Mouse (Mus musculus) gastrocnemius, adult 2 months (tissue): ENCODE results near the gene Ndel1. TPM values are rescaled to one million over a fixed set of nuclear protein-coding genes. Genes with fewer than 3 reads are reported as not detected.

ENCODE experiments used
- DNase-seq: peaks from one replicate; pipeline ENCODE4 v3.0.0; 2022
- H3K27ac ChIP-seq: fragments of 200-600 bp; 2 replicates; pipeline ENCODE4 v1.8.1; 2022; ENCODE audit warnings: mild to moderate bottlenecking
- H3K4me3 ChIP-seq: fragments of 200-600 bp; 2 replicates; pipeline ENCODE4 v1.8.1; 2022; ENCODE audit warnings: mild to moderate bottlenecking, moderate library complexity
- CTCF ChIP-seq: fragments of 200-600 bp; IDR thresholded peaks from 2 replicates; pipeline ENCODE4 v1.8.1; 2022; ENCODE audit warnings: antibody characterized with exemption, mild to moderate bottlenecking, moderate library complexity
- intact Hi-C: fragments of 180-260 bp; cut with DNase I; formaldehyde crosslinking; loops from one replicate; pipeline ENCODE4 v1.15.1; 2025
- total RNA-seq, 2 experiments: library from RNA; stranded (reverse); gene quantifications; 2 replicates each; pipeline ENCODE4 v1.2.3; 2021

Ndel1 gene
- total RNA-seq, 2 experiments from 2014 or later = 82.3 to 82.4 TPM

DNA sequence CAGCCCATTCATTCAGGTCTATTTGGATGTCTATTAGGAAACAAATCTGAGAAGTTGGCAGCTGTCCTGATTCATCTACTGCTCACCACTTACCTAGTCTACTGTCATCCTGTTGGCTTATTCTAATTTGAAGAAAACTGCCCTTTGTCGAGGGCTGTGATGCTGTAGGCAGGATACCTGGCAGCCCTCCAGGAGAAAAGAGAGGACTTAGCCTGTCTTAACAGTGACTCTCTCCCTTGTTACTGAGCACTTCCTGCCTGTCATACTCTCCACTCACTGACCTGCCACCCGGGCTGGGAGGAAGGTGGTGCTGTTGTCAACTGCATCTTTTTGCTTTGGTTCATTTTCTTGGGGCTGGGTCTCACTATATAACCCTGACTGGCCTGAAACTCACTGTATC, 19.0 kb upstream of the Ndel1 start:
- DNase-seq = no peak
- TF ChIP-seq CTCF = no peak
- Histone ChIP-seq H3K4me3 (no peak overlapping the region), H3K27ac (no peak overlapping the region)
- intact Hi-C loops = no loop called here

DNA sequence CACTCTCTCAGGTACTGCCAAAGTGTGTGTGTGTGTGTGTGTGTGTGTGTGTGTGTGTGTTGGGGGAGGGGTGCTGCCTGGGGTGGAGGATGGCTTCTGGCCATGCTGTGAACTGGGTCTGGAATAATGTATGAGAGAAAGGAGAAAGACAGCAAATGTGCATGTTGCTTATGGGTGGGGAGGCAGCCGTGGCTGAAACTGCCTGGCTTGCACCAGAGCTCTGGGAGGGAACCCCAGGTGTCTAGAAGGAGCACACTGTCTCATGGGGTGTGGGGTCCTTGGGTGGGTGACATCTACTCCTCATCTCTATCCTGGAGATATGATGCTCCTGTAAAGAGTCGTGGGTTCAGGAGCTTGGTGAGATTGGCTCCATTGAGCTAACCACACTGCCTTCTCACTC, 17.0 kb upstream of the Ndel1 start:
- Histone ChIP-seq H3K27ac (no peak overlapping the region), H3K4me3 (no peak overlapping the region)
- DNase-seq = no peak
- TF ChIP-seq CTCF = no peak
- intact Hi-C loops = no loop called here

DNA sequence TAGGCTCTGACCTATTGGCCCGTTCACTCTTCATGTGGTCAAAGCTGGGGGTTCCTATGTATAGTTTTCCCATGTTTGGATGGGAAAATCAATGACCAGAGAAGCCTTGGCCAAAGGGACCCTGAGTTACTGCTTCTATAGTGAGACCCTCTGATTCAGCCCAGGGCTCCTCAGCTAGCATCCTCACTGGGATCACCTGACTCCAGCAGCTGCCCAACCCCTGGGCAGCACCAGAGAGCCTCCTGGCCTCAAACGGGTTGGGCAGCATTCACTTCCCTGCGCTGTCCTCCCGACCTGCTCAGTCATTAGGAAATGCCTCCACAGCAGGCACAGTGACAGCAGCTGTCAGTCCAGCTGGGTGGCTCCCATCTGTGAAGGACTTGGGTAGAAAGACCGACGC, 16.6 kb upstream of the Ndel1 start, which contains the start of gene Rnf222:
Gene Rnf222, plus strand, starts transcription at position 301 of the 400 bp plus-strand sequence.
- TF ChIP-seq CTCF = no peak
- H3K4me3 ChIP-seq = no peak within 1 kb of the TSS
- intact Hi-C loops = no loop called here
- no peak within 1 kb of the TSS for H3K27ac ChIP-seq
- no peak for DNase-seq

DNA sequence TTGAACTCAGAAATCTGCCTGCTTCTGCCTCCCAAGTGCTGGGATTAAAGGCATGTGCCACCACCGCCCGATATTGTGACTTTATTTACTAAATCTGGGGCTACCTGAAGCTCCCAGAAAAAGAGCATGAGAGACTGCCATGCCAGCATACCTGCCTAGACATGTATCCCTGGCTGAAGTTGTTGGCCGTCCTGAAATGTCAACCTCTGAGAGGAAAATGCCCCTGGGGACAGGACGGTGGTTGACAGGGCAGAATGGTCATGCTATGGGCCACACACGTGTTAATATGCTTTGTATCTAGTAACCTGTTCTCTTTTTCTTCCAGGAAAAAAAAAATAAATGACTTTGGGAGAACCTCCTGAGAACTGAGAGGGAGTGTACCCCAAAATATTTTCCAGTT, 14.4 kb upstream of the Ndel1 start:
- no peak for DNase-seq
- Histone ChIP-seq H3K27ac (no peak overlapping the region), H3K4me3 (no peak overlapping the region)
- intact Hi-C loops = no loop called here
- no peak for TF ChIP-seq CTCF

DNA sequence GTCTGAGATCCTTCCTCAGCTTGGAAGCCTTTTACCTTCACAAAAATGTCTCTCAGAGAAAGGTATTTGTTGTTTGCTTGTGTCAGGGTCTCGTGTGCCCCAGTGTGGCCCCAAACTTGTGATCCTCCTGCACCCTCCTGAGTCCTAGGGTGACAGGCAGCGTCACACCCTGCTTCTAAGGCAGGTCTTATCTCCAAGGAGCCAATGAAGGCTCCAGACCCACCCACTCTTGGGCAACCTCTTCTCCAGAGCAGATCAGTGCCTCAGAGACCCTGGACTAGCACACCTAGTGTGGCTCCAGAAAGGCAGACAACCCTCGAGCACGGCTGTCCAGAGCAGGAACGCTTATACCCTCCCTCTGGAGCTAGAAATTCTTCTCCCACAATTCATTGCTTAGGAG, 12.7 kb upstream of the Ndel1 start:
- intact Hi-C loops = no loop called here
- DNase-seq = no peak
- no peak overlapping the region for H3K27ac ChIP-seq
- no peak overlapping the region for H3K4me3 ChIP-seq
- TF ChIP-seq CTCF = no peak

DNA sequence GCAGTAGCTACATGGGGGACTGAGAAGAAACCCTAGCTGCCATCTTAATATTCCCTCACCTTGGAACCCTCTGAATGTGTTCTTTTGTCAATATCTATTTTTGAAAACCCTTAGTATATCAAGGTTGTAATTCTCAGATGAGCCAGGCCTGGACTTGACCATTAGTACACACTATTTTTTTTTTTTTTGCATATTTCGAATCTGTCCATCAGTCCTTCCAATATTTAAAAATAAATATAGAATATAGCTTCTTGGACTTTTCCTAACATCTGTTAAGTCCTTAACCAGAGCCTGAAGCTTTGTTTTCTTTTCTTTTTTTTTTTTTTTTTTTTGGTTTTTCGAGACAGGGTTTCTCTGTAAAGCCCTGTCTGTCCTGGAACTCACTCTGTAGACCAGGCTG, 12.2 kb upstream of the Ndel1 start:
- no peak overlapping the region for H3K27ac ChIP-seq
- DNase-seq = no peak
- TF ChIP-seq CTCF = no peak
- H3K4me3 ChIP-seq = no peak overlapping the region
- intact Hi-C loops = no loop called here

DNA sequence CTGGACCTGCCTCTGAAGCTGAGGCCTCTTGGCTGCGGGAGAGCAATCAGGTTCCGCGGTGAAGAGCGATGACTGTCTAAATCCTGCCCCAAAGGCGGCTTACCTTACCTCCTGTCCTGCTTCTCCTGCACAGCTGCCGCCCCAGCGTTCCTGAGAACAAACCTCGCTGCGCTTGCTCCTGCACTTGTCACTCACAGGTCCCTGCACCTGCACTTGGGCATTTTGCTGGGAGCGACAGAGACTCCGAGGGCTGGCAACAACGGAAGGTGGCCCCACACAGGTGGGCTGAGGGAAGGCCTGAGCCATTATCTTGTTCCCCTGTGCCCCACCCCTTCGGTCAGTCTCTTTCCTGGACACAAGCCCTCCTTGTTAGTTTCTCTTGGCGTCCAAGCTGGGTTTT, 10.4 kb upstream of the Ndel1 start:
- no peak overlapping the region for H3K27ac ChIP-seq
- no peak for DNase-seq
- no peak for TF ChIP-seq CTCF
- H3K4me3 ChIP-seq = no peak overlapping the region
- intact Hi-C loops = no loop called here

DNA sequence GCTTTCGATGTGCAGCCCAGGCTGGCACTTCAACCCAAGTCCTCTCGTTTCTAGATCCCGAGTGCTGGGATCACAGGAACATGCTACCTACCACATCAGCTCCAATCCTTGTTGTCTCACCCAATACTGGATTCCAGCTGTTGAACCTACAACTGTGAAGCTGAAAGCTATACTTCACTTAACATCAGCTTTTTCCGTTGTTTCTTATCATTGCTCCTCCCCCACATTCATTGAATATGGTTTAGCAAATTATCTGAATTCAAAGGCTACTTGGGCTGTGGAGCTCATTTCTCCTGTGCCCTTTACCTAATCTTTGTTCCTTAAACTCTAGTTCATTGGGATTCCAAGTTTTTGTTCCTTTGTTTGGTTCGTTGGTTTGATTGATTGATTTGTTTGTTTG, 7.2 kb upstream of the Ndel1 start:
- H3K27ac ChIP-seq = no peak overlapping the region
- intact Hi-C loops = loop anchor here (5.0 to 10.0 kb wide), 2 partner anchors 57 to 314 kb away; no protein-coding TSS in a partner anchor
- no peak for TF ChIP-seq CTCF
- H3K4me3 ChIP-seq = no peak overlapping the region
- no peak for DNase-seq

DNA sequence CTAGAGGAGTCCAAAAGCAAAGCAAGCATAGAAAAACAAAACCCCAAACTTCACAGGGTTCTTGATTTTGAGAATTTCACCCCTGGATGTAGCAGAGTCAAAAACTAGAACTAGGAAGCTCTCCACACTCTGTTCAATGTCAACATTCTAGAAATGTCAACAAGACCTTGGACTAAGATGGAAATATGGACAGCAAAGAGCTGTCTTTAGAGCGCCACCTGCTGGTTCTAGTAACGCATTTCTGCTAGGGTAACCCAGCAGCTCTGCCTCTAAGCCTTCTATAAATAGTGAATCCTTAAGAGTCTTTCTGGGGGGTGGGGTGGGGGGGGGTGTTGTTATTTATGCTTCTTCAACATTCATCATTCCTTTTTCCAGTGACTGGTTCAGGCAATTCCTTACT, 3.2 kb upstream of the Ndel1 start:
- peak overlapping the region; percentile 53 for H3K27ac ChIP-seq
- intact Hi-C loops = loop anchor here (1.0 to 10.0 kb wide), 4 partner anchors 38 to 310 kb away; no protein-coding TSS in a partner anchor
- H3K4me3 ChIP-seq = no peak overlapping the region
- peak; percentile 74 for DNase-seq
- peak; percentile 73 for TF ChIP-seq CTCF

DNA sequence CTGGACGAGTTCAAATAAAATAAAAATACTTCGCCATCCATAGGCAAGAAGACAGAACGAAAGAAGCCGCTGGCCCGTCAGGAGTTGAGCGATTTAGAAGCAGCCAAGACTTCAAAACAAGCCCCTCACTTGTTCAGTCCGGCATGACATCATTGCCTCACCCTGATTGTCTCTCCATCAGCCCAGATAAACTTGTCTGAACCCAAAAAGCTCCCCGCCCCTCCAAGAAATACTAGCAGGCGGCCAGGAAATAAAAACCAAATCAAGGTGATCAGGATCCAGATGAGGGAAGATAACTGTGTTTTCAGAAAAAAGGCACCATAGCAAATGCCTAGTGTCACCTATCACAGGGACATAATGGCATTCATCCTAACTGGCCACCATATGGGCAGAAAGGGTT, 381 bp downstream of the Ndel1 start:
- Histone ChIP-seq H3K27ac (peak overlapping the region; percentile 79), H3K4me3 (peak overlapping the region; percentile 21; the same call in 1 of the 2 replicates)
- intact Hi-C loops = loop anchor here (5.0 to 10.0 kb wide), 2 partner anchors 34 to 306 kb away; no protein-coding TSS in a partner anchor
- TF ChIP-seq CTCF = no peak
- no peak for DNase-seq

DNA sequence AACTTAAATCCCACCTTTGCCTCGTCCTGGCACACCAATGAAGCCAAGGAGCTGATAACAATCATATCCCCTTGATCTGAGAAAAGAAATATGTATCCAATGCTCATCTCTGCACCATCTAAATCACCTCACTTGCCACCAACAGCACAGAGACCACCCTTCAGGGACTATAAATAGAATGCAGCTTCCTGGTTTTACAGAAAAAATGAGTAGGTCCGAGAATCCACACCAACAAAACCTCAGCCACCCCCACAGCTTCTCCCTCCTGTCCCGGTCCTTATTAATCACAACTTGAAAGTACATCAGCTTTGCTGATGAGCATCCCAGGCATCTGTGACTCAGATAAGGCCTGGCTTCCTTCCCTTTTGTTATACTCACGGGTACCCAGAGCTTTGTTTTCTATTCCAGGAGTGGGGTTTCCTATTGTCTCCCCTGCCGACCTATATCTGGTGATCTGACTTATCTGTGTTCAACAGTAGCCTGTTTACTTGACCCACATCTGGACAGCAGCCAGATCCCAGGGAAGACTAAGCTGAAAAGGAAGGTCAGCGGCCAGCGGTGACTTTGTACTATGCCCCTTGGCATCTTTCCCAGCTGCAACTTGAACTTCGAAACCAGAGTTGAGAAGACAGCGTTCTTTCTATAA, 7.0 kb downstream of the Ndel1 start:
- Histone ChIP-seq H3K27ac (peak overlapping the region; percentile 84), H3K4me3 (no peak overlapping the region; the same call in 1 of the 2 replicates)
- DNase-seq = peak; percentile 90
- intact Hi-C loops = no loop called here
- no peak for TF ChIP-seq CTCF

DNA sequence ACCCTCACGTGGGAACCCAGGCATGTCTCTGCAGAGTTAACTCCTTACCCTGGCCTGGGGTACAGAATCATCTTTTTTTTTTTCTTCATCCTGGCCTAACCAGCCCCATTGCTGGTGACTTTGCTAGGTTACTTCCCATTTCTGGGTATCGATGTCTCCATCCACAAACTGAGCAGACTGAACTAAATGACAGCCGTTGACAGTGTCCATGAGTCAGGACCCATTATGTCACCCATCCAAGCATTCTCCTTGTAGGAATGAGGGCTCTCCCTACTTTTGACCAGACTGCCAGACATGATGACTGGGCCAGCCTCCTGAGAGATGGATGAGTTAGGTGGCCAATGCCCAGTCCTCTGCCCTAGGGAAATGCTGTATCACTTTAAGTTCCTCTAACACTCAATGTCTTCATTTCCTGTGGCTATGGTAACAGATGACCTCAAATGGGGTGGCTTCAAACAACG, 8.0 kb downstream of the Ndel1 start:
- intact Hi-C loops = no loop called here
- no peak for TF ChIP-seq CTCF
- no peak for DNase-seq
- H3K27ac ChIP-seq = peak overlapping the region; percentile 84
- H3K4me3 ChIP-seq = no peak overlapping the region; the same call in 1 of the 2 replicates

DNA sequence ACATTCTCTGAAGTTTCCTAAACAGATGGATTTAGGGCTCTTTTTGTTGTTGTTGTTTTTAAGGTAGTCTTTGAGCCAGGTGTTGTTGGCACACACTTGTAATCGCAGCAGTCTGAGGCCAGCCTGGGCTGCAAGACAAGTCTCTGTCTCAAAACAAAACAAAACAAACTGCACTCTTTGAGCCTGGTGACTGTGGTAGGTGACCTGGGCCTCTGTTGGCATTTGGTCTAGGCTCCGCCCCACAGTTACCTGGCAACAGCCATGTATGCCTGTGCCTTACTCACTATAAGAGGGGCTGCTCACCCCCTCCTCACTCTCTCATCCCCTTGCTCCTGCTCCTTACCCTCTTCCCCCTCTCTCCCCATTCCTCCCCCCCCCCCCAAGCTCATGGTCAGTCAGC, 9.4 kb downstream of the Ndel1 start:
- H3K4me3 ChIP-seq = no peak overlapping the region
- DNase-seq = no peak
- intact Hi-C loops = no loop called here
- H3K27ac ChIP-seq = peak overlapping the region; percentile 43; the same call in 1 of the 2 replicates
- no peak for TF ChIP-seq CTCF
